Mouse (Mus musculus) kidney, postnatal 0 days (tissue): ENCODE measurements at regions not wholly inside any gene's neighbourhood (a gene's known extent, or its start where the extent isn't known, plus 50 kb on each side); places are given as distances from the start of the nearest gene placed in this dataset.
"Not testable (repeated sequence)": the region's sequence is repeated elsewhere in the genome, so short reads cannot be mapped to it uniquely, and the experiment has no call there.

Experiments used
- ATAC-seq: fragments of 200-750 bp; cut with Nextera tagmentation; replicated peaks from 2 replicates; pipeline ENCODE4 v1.8.0; 2017; ENCODE audit warnings: low read depth, moderate number of reproducible peaks, moderate TSS enrichment, moderate library complexity; ENCODE audit not compliant: low FRiP score
- DNase-seq: peaks from one replicate; pipeline ENCODE4 v3.0.0-alpha.2; 2016; ENCODE audit warnings: low spot score
- H3K27ac ChIP-seq: fragments of 300-500 bp; sonication (generic); 2 replicates; pipeline ENCODE4 v1.5.1; 2014; ENCODE audit warnings: mild to moderate bottlenecking
- H3K27me3 ChIP-seq: fragments of 300-500 bp; sonication (generic); 2 replicates; pipeline ENCODE4 v1.6.1; 2014; ENCODE audit warnings: low read length, mixed read lengths; ENCODE audit not compliant: insufficient read depth
- H3K36me3 ChIP-seq: fragments of 300-500 bp; sonication (generic); 2 replicates; pipeline ENCODE4 v1.6.1; 2014; ENCODE audit warnings: low read length, mixed read lengths; ENCODE audit not compliant: insufficient read depth
- H3K4me1 ChIP-seq: fragments of 300-500 bp; sonication (generic); replicated peaks from 2 replicates; pipeline ENCODE4 v1.6.1; 2014; ENCODE audit warnings: antibody characterized with exemption, low read length, mixed read lengths; ENCODE audit not compliant: insufficient read depth
- H3K4me2 ChIP-seq: fragments of 300-500 bp; sonication (generic); 2 replicates; pipeline ENCODE4 v1.6.1; 2014; ENCODE audit warnings: mild to moderate bottlenecking, low read length, moderate library complexity, mixed read lengths
- H3K4me3 ChIP-seq: fragments of 300-500 bp; sonication (generic); replicated peaks from 2 replicates; pipeline ENCODE4 v1.5.1; 2014; ENCODE audit warnings: low read depth, low read length
- H3K9ac ChIP-seq: fragments of 300-500 bp; sonication (generic); 2 replicates; pipeline ENCODE4 v1.6.1; 2014; ENCODE audit warnings: low read depth, low read length
- H3K9me3 ChIP-seq: fragments of 300-500 bp; sonication (generic); replicated peaks from 2 replicates; pipeline ENCODE4 v1.6.1; 2016; ENCODE audit warnings: low read length, inconsistent platforms, mixed read lengths
- CTCF ChIP-seq: IDR thresholded peaks from 2 replicates; pipeline ENCODE4 v1.5.1; 2016; ENCODE audit warnings: antibody characterized with exemption, low read depth, mild to moderate bottlenecking, moderate library complexity
- WGBS: fragments of 180-500 bp; shearing (Covaris S2); extraction: QIAGEN DNeasy Blood & Tissue Kit; methylation state at CpG from one replicate; pipeline ENCODE4 v1.1.7; 2014; 5-methylcytosine and 5-hydroxymethylcytosine counted together

DNA sequence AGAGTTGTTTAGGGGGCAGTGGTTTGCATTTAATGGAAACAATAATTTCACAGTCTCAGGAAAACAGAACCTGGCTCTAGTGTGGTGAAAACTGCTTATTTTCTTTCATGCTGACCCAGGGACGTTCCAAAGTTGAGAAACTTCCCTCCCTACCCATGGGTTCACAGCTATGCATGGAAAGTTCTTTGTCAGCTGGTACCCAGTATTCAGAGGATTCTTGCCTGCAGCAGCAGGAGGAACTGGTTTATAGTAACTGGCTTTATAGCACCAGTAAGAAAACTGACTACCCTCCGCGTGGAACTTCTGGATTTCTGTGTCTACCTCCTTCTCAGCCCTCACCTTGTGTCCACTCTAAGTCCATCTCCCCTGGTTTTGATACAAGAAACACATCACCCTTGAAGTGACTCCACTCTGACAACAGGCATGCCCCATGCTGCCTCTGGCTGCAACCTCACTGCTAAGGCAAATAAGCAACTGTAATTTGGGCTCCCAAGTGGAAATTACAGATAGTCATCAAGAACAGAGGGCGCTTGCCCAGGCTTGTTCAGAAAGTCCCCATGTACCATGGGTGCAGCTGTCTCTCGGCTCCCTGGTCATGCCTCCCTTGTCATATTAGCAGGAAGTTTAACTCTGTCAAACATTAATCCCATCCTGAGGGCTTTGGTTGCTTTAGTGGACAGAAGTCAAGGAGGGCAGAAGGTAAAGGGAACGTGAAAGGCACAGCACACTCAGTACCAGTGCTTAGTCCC is 60.6 kb upstream of the Itm2b start:
- H3K9ac ChIP-seq: no peak overlapping the region
- ATAC-seq (peak; percentile 90), DNase-seq (peak; percentile 70)
- H3K4me3 ChIP-seq: no peak overlapping the region
- no peak overlapping the region for H3K4me2 ChIP-seq
- no peaks in the 10 kb centered on the region for H3K36me3 ChIP-seq
- H3K9me3 ChIP-seq: no peaks in the 10 kb centered on the region
- WGBS: 40% methylated on average over 6 of the region's 6 CpGs
- H3K27ac ChIP-seq: peak overlapping the region; percentile 73
- no peaks in the 10 kb centered on the region for H3K27me3 ChIP-seq
- H3K4me1 ChIP-seq: 0 out of 2 replicates have a peak, but pooled peaks cover 5% of the 10 kb centered on the region
- peak; percentile 42 for TF ChIP-seq CTCF

DNA sequence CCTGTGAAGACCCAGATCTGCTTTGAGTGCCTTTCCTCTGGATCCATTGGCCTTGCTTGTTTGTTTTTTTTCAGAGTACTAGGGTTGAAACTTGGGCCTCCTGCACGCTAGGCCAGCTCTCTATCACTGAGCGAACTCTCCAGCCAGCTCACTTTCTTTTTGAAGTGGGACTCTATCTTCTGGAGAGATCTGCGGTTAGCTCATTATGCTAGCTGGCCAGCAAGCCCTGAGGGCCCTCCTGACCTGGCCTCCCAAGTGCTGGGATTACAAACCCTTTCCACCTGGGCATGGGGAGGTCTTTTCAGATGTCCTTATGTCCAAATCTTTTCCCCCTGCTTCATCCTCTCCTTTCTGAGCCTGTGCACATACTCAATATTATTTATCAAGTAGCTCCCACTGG is 59.6 kb upstream of the Itm2b start:
- Histone ChIP-seq H3K27ac (peak overlapping the region; percentile 73), H3K4me2 (no peak overlapping the region), H3K9me3 (no peaks in the 10 kb centered on the region), H3K4me1 (0 out of 2 replicates have a peak, but pooled peaks cover 5% of the 10 kb centered on the region), H3K4me3 (no peak overlapping the region), H3K27me3 (no peaks in the 10 kb centered on the region), H3K9ac (no peak overlapping the region), H3K36me3 (no peaks in the 10 kb centered on the region)
- DNase-seq (no peak), ATAC-seq (no peak)
- WGBS: 47% methylated on average over 3 of the region's 3 CpGs
- TF ChIP-seq CTCF: no peak

DNA sequence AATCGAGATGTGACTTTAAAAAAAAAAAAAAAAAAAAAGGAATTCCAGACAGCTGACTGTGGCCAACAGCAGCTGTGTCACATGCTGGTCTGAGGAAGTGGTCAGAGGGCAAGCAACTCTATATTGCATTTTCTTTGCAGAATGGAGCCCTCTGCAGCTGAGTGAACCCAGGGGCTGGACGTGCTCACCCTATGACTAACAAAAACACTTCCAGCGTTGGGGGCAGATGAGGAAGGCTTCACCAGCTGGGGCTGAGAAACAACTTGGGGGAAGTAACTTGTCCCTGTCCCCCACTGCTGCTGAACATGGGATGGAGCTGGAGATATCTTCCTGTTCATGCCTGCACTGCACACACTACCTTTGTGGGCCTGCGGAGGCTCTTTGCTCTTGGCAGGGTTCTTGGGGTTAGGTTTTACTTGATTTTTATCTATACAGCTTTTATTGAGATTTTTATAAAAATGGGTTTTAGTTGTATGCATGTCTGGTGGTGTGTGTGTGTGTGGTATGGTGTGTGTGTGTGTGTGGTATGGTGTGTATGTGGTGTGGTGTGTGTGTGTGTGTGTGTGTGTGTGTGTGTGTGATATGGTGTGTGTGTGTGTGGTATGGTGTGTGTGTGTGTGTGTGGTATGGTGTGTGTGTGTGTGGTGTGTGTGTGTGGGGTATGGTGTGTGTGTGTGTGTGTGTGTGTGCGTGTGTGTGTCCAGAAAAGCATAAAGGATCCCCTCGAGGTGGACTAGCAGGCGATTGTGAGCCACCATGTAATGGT is 57.0 kb upstream of the Itm2b start:
- no peak overlapping the region for H3K4me3 ChIP-seq
- H3K27ac ChIP-seq: peak overlapping the region; percentile 62; the same call in 1 of the 2 replicates
- no peaks in the 10 kb centered on the region for H3K9me3 ChIP-seq
- no peaks in the 10 kb centered on the region for H3K27me3 ChIP-seq
- H3K4me1 ChIP-seq: 0 out of 2 replicates have a peak, but pooled peaks cover 5% of the 10 kb centered on the region
- H3K9ac ChIP-seq: no peak overlapping the region
- peak; percentile 55; the same call in 1 of the 2 replicates for ATAC-seq
- no peak; the same call in 1 of the 2 replicates for TF ChIP-seq CTCF
- H3K4me2 ChIP-seq: no peak overlapping the region
- DNase-seq: peak; percentile 74
- WGBS: 56% methylated on average over 7 of the region's 7 CpGs
- no peaks in the 10 kb centered on the region for H3K36me3 ChIP-seq

DNA sequence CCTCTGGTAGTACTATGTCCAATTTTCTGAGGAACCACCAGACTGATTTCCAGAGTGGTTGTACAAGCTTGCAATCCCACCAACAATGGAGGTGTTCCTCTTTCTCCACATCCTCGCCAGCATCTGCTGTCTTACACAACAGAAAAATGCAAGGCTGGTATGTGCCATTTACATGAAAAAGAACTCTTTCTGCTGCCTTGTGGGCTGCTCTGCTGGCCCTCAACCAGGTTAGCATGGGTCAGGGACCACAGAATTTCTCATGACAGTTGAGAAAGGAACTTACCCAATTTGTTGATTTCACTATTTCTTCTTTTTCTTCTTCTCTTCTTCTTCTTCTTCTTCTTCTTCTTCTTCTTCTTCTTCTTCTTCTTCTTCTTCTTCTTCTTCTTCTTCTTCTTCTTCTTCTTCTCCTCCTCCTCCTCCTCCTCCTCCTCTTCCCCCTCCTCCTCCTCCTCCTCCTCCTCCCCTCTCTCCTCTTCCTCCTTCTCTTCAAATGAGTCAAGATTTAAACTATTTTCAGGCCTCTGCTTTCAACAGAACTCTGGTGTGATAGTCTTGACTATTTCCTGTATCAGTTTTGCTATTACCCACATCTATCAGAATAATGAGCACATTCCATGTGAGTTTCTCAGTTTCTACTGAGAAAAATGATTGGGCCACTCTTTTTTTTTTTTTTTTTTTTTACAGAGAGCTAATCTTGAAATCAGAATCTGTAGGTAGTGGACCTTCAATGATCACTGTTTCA is 56.3 kb upstream of the Itm2b start:
- not testable (repeated sequence) for DNase-seq, H3K4me1 ChIP-seq, H3K27ac ChIP-seq, ATAC-seq, H3K36me3 ChIP-seq, H3K9ac ChIP-seq, H3K4me2 ChIP-seq, H3K27me3 ChIP-seq, H3K4me3 ChIP-seq, H3K9me3 ChIP-seq
- WGBS: 100% methylated on average over 1 of the region's 1 CpGs

DNA sequence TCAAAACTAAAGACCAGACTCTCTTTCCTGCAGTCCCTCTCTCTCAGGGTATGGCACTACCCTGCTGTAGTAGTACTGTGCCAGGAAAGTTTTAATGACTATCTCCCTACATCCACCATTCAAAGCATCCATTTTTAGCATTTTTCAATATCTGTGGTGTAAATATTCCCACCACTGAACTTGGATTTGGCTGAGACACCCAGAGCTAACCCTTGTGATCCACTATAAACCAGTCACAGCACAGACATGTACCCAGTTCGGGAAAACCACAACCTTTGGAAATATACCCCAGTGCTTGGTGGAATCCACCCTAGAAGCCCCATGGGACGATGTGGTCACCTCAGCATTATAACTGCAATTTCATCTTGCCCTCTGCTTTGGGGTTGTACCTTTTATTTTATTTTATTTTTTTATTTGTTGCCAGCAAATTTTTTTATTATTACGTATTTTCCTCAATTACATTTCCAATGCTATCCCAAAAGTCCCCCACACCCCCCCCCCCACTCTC is 54.8 kb upstream of the Itm2b start:
- Histone ChIP-seq H3K4me1 (0 out of 2 replicates have a peak, but pooled peaks cover 3% of the 10 kb centered on the region), H3K9me3 (no peaks in the 10 kb centered on the region), H3K4me3 (no peak overlapping the region), H3K9ac (no peak overlapping the region), H3K27me3 (no peaks in the 10 kb centered on the region), H3K27ac (no peak overlapping the region), H3K4me2 (no peak overlapping the region), H3K36me3 (no peaks in the 10 kb centered on the region)
- WGBS: 89% methylated on average over 3 of the region's 3 CpGs
- no peak for TF ChIP-seq CTCF
- DNase-seq (no peak), ATAC-seq (no peak)

DNA sequence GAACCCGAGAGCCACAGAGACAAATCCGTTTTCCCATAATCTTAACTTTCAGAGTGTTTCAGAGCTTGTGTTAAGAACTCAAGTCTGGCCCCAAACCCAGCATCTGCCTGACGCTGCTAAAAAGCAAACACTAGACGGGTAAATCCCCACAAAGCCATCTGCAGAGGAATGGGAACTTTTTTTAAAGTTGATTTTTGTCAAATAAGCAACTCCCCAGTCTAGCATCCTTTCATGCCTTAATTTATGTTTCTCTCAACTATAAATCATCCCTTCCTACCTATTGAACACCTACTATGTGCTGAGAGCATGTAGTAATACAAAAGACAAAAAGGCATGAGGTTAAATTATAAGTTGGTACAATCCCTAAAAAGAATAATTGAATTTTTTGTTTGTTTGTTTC is 50.8 kb upstream of the Itm2b start:
- no peak overlapping the region for H3K4me3 ChIP-seq
- no peak overlapping the region for H3K4me2 ChIP-seq
- H3K36me3 ChIP-seq: no peaks in the 10 kb centered on the region
- no peak for TF ChIP-seq CTCF
- no peaks in the 10 kb centered on the region for H3K27me3 ChIP-seq
- WGBS: 71% methylated on average over 4 of the region's 4 CpGs
- H3K9ac ChIP-seq: no peak overlapping the region
- ATAC-seq: no peak
- H3K9me3 ChIP-seq: no peaks in the 10 kb centered on the region
- no peak for DNase-seq
- H3K4me1 ChIP-seq: no peaks in the 10 kb centered on the region
- no peak overlapping the region for H3K27ac ChIP-seq
